ENCODE assay signal across 9 mouse cellular contexts in genomic region chr11:69936156-69936555, GRCm38 (mm10). TPM values are rescaled to one million over a fixed set of nuclear protein-coding genes. Genes with fewer than 3 reads are reported as not detected.
DNase-seq lines count a peak whose midpoint lies in the region; ATAC-seq and TF ChIP-seq lines count a peak whose summit lies in the region.
"Had no signal": no experiment of that assay in that cellular context is flagged by ENCODE, and none has a peak within 500 bp of the region (broad histone marks: within the 10 kb centered on the region; RNA-seq: fewer than 3 reads in every experiment).

No protein-coding gene starts in this region.

- intact Hi-C loops in heart, postnatal 36 days (cut with DNase I), result loop anchor here (10.0 kb wide), 1 partner anchor 279 kb away; the partner anchor contains the start of gene Slc16a11

- peak overlapping the region; percentile 77 for H3K9ac ChIP-seq in heart, embryonic 14.5 days (ENCODE audit: low read length)
- peak overlapping the region; percentile 80 for H3K9ac ChIP-seq in embryonic facial prominence, embryonic 13.5 days
- peak overlapping the region; percentile 44 for H3K9ac ChIP-seq in intestine, embryonic 14.5 days (ENCODE audit: low read length)
- no peak overlapping the region for H3K9ac ChIP-seq in lung, postnatal 0 days (replicated peaks; ENCODE audit: low read depth)

- no peak for DNase-seq in heart, postnatal 36 days
- DNase-seq in intestine, embryonic 14.5 days (ENCODE audit: low spot score), result peak; percentile 75
- peak; percentile 63 for DNase-seq in lung, postnatal 0 days (ENCODE audit: low spot score)
- no peak for DNase-seq in adipocyte (ENCODE audit: low spot score)
- DNase-seq in layer of hippocampus, adult 8-10 months (ENCODE audit: low spot score in 2 of 2), result no peak
- DNase-seq in ovary, postnatal 10 days (ENCODE audit: low spot score), result no peak

- no peaks in the 10 kb centered on the region for H3K36me3 ChIP-seq in heart, embryonic 14.5 days (ENCODE audit: control insufficient read depth, insufficient read depth, low read length)
- H3K36me3 ChIP-seq in embryonic facial prominence, embryonic 13.5 days, result no peaks in the 10 kb centered on the region
- H3K36me3 ChIP-seq in intestine, embryonic 14.5 days (ENCODE audit: control insufficient read depth, insufficient read depth, low read length), result no peaks in the 10 kb centered on the region
- no peaks in the 10 kb centered on the region for H3K36me3 ChIP-seq in lung, postnatal 0 days (ENCODE audit: insufficient read depth, low read length)

- H3K4me3 ChIP-seq in heart, embryonic 14.5 days (ENCODE audit: control insufficient read depth in 1 of 2, insufficient read depth in 1 of 2, low read depth in 1 of 2, low read length in 2 of 2), result peak overlapping the region; percentile 48 to 57
- peak overlapping the region; percentile 58 for H3K4me3 ChIP-seq in embryonic facial prominence, embryonic 13.5 days
- H3K4me3 ChIP-seq in intestine, embryonic 14.5 days (ENCODE audit: low read depth, low read length), result peak overlapping the region; percentile 47
- peak overlapping the region; percentile 42 for H3K4me3 ChIP-seq in lung, postnatal 0 days (ENCODE audit: low read depth, low read length)

- no peak for TF ChIP-seq EP300 in lung, postnatal 0 days (IDR thresholded peaks at IDR 0.05)

- 0 out of 2 replicates have a peak, but pooled peaks have one; percentile 14 for ATAC-seq in heart, embryonic 14.5 days (ENCODE audit: insufficient number of reproducible peaks, insufficient read depth, low FRiP score, low read depth)
- ATAC-seq in embryonic facial prominence, embryonic 13.5 days (ENCODE audit: insufficient number of reproducible peaks, insufficient read depth, low FRiP score, low TSS enrichment, low read depth), result no peak
- ATAC-seq in intestine, embryonic 14.5 days (replicated peaks; ENCODE audit: low FRiP score, low TSS enrichment, low read depth), result 0 out of 2 replicates have a peak, but pooled peaks have one; percentile 23
- ATAC-seq in lung, postnatal 0 days, result peak; percentile 5; the same call in 1 of the 2 replicates

- H3K4me2 ChIP-seq in heart, embryonic 14.5 days (ENCODE audit: low read length), result peak overlapping the region; percentile 99
- H3K4me2 ChIP-seq in embryonic facial prominence, embryonic 13.5 days, result peak overlapping the region; percentile 100
- H3K4me2 ChIP-seq in intestine, embryonic 14.5 days (ENCODE audit: low read length), result peak overlapping the region; percentile 100
- peak overlapping the region; percentile 88 for H3K4me2 ChIP-seq in lung, postnatal 0 days (replicated peaks; ENCODE audit: low read depth, low read length)

- WGBS in heart, embryonic 14.5 days, result 2% methylated on average over 29 of the region's 30 CpGs
- 3% methylated on average over 30 of the region's 30 CpGs for WGBS in embryonic facial prominence, embryonic 13.5 days
- 2% methylated on average over 27 of the region's 30 CpGs for WGBS in intestine, embryonic 14.5 days
- WGBS in lung, postnatal 0 days, result 2% methylated on average over 29 of the region's 30 CpGs

- H3K9me3 ChIP-seq in heart, embryonic 14.5 days (ENCODE audit: control insufficient read depth, low read length), result no peaks in the 10 kb centered on the region
- no peaks in the 10 kb centered on the region for H3K9me3 ChIP-seq in embryonic facial prominence, embryonic 13.5 days
- H3K9me3 ChIP-seq in intestine, embryonic 14.5 days (ENCODE audit: control insufficient read depth, low read length), result no peaks in the 10 kb centered on the region
- H3K9me3 ChIP-seq in lung, postnatal 0 days (ENCODE audit: low read length), result no peaks in the 10 kb centered on the region

- peaks cover 23% of the 10 kb centered on the region; the same call in 1 of the 2 replicates for H3K27me3 ChIP-seq in heart, embryonic 14.5 days (ENCODE audit: control insufficient read depth, insufficient read depth, low read length)
- H3K27me3 ChIP-seq in embryonic facial prominence, embryonic 13.5 days, result peaks cover 20% of the 10 kb centered on the region
- no peaks in the 10 kb centered on the region for H3K27me3 ChIP-seq in intestine, embryonic 14.5 days (replicated peaks; ENCODE audit: control insufficient read depth, insufficient read depth, low read length)
- peaks cover 13% of the 10 kb centered on the region; the same call in 1 of the 2 replicates for H3K27me3 ChIP-seq in lung, postnatal 0 days (replicated peaks; ENCODE audit: insufficient read depth, low read length)

- TF ChIP-seq CTCF in lung, postnatal 0 days (IDR thresholded peaks at IDR 0.05), result no peak

- peak overlapping the region in 1 of 2 experiments; percentile 28; a peak in 1 of 4 replicates for H3K27ac ChIP-seq in heart, embryonic 14.5 days (replicated peaks in 1 of 2; ENCODE audit: control insufficient read depth in 1 of 2, insufficient read depth in 1 of 2, low read depth in 2 of 2, low read length in 2 of 2)
- no peak overlapping the region for H3K27ac ChIP-seq in embryonic facial prominence, embryonic 13.5 days
- H3K27ac ChIP-seq in intestine, embryonic 14.5 days (ENCODE audit: low read depth), result no peak overlapping the region
- H3K27ac ChIP-seq in lung, postnatal 0 days (ENCODE audit: low read length), result no peak overlapping the region; the same call in 1 of the 2 replicates

- H3K4me1 ChIP-seq in heart, embryonic 14.5 days (ENCODE audit: control insufficient read depth in 2 of 2, insufficient read depth in 2 of 2, low read length in 2 of 2), result peaks cover 20 to 27% of the 10 kb centered on the region in 2 experiments
- H3K4me1 ChIP-seq in embryonic facial prominence, embryonic 13.5 days, result peaks cover 37% of the 10 kb centered on the region
- peaks cover 15% of the 10 kb centered on the region for H3K4me1 ChIP-seq in intestine, embryonic 14.5 days (replicated peaks; ENCODE audit: control insufficient read depth, insufficient read depth, low read length)
- H3K4me1 ChIP-seq in lung, postnatal 0 days (ENCODE audit: insufficient read depth, low read depth, low read length), result peaks cover 15% of the 10 kb centered on the region; the same call in 1 of the 2 replicates

RNA-seq across cellular contexts. Expression of gene Ybx2, which starts 0.6 kb away (rescaled TPM):
- 6.6 and 7.3 TPM in 2 replicates for polyA plus RNA-seq in heart, embryonic 14.5 days (2014; fragmentation: Nextera tagmentation; extraction: Ambion mirVana)
- total RNA-seq in heart, postnatal 36 days (2021), result 10 to 100 TPM; 18.4 to 20.3 TPM
- polyA plus RNA-seq in embryonic facial prominence, embryonic 13.5 days (2015; fragmentation: Nextera tagmentation; extraction: Ambion mirVana), result 7.5 and 10.2 TPM in 2 replicates
- 4.6 and 4.8 TPM in 2 replicates for polyA plus RNA-seq in intestine, embryonic 14.5 days (2014; fragmentation: Nextera tagmentation; extraction: Ambion mirVana)
- polyA plus RNA-seq in lung, postnatal 0 days (2015; fragmentation: Nextera tagmentation; extraction: Ambion mirVana), result 1.00 and 1.1 TPM in 2 replicates
- total RNA-seq in layer of hippocampus, adult 8-10 months (2022), result 10 to 100 TPM; 10.6 to 18.7 (median 13.9) TPM
- total RNA-seq: liver, adult 2 months had no signal
- polyA plus RNA-seq: liver, adult 2 months had no signal

RNA-seq across cellular contexts. Expression of gene Slc2a4, which starts 11.8 kb away (rescaled TPM):
- polyA plus RNA-seq in heart, embryonic 14.5 days (2014; fragmentation: Nextera tagmentation; extraction: Ambion mirVana), result 27.6 and 28.5 TPM in 2 replicates
- 100 to 1,000 TPM; 385 to 406 TPM for total RNA-seq in heart, postnatal 36 days (2021)
- polyA plus RNA-seq in embryonic facial prominence, embryonic 13.5 days (2015; fragmentation: Nextera tagmentation; extraction: Ambion mirVana), result 33.3 and 33.5 TPM in 2 replicates
- polyA plus RNA-seq in intestine, embryonic 14.5 days (2014; fragmentation: Nextera tagmentation; extraction: Ambion mirVana), result 25.8 and 32.2 TPM in 2 replicates
- polyA plus RNA-seq in lung, postnatal 0 days (2015; fragmentation: Nextera tagmentation; extraction: Ambion mirVana), result 3.7 and 4.3 TPM in 2 replicates
- total RNA-seq in layer of hippocampus, adult 8-10 months (2022), result 1 to 10 TPM; 3.0 to 4.6 (median 3.8) TPM

RNA-seq across cellular contexts. Expression of gene Eif5a, which starts 14.4 kb away (rescaled TPM):
- polyA plus RNA-seq in heart, embryonic 14.5 days (2014; fragmentation: Nextera tagmentation; extraction: Ambion mirVana), result 1,047 and 1,081 TPM in 2 replicates
- total RNA-seq in heart, postnatal 36 days (2021), result 100 to 1,000 TPM; 420 to 449 TPM
- 1,558 and 1,689 TPM in 2 replicates for polyA plus RNA-seq in embryonic facial prominence, embryonic 13.5 days (2015; fragmentation: Nextera tagmentation; extraction: Ambion mirVana)
- 1,854 and 1,877 TPM in 2 replicates for polyA plus RNA-seq in intestine, embryonic 14.5 days (2014; fragmentation: Nextera tagmentation; extraction: Ambion mirVana)
- 758 and 815 TPM in 2 replicates for polyA plus RNA-seq in lung, postnatal 0 days (2015; fragmentation: Nextera tagmentation; extraction: Ambion mirVana)
- total RNA-seq in layer of hippocampus, adult 8-10 months (2022), result 100 to 1,000 TPM; 395 to 425 (median 420) TPM

RNA-seq across cellular contexts. Expression of gene Gps2, which starts 22.5 kb away (rescaled TPM):
- polyA plus RNA-seq in heart, embryonic 14.5 days (2014; fragmentation: Nextera tagmentation; extraction: Ambion mirVana), result 45.2 and 46.8 TPM in 2 replicates
- total RNA-seq in heart, postnatal 36 days (2021), result 10 to 100 TPM; 28.2 to 32.1 TPM
- polyA plus RNA-seq in embryonic facial prominence, embryonic 13.5 days (2015; fragmentation: Nextera tagmentation; extraction: Ambion mirVana), result 79.5 and 85.5 TPM in 2 replicates
- polyA plus RNA-seq in intestine, embryonic 14.5 days (2014; fragmentation: Nextera tagmentation; extraction: Ambion mirVana), result 71.2 and 72.3 TPM in 2 replicates
- 53.0 and 59.1 TPM in 2 replicates for polyA plus RNA-seq in lung, postnatal 0 days (2015; fragmentation: Nextera tagmentation; extraction: Ambion mirVana)
- total RNA-seq in layer of hippocampus, adult 8-10 months (2022), result 10 to 100 TPM; 28.2 to 44.5 (median 38.4) TPM

RNA-seq across cellular contexts. Expression of gene Cldn7, which starts 28.4 kb away (rescaled TPM):
- 1.2 and 2.4 TPM in 2 replicates for polyA plus RNA-seq in heart, embryonic 14.5 days (2014; fragmentation: Nextera tagmentation; extraction: Ambion mirVana)
- total RNA-seq in heart, postnatal 36 days (2021), result not detected
- polyA plus RNA-seq in embryonic facial prominence, embryonic 13.5 days (2015; fragmentation: Nextera tagmentation; extraction: Ambion mirVana), result 30.3 and 34.9 TPM in 2 replicates
- polyA plus RNA-seq in intestine, embryonic 14.5 days (2014; fragmentation: Nextera tagmentation; extraction: Ambion mirVana), result 425 and 461 TPM in 2 replicates
- 212 and 230 TPM in 2 replicates for polyA plus RNA-seq in lung, postnatal 0 days (2015; fragmentation: Nextera tagmentation; extraction: Ambion mirVana)
- total RNA-seq in layer of hippocampus, adult 8-10 months (2022), result not detected

Comparison
In these comparisons a context has a peak if more than half of its experiments do, and no peak if none do; other contexts are left out.
1. DNase-seq: peak in intestine, embryonic 14.5 days (single experiment) and lung, postnatal 0 days (single experiment); none in heart, postnatal 36 days (0 of 2), adipocyte (single experiment), layer of hippocampus, adult 8-10 months (0 of 2) and ovary, postnatal 10 days (single experiment).
2. Peak in every context shown above with its lines, with median percentiles within 50 percentile points of each other: H3K4me2 ChIP-seq and H3K4me3 ChIP-seq.